Mouse (Mus musculus): ENCODE data around the gene Gm5415. TPM values are rescaled to one million over a fixed set of nuclear protein-coding genes. Genes with fewer than 3 reads are reported as not detected.
"Not testable (repeated sequence)": the region's sequence is repeated elsewhere in the genome, so short reads cannot be mapped to it uniquely, and the experiment has no call there.

The Gm5415 gene
- polyA plus RNA-seq (2016; fragmentation: Nextera tagmentation; extraction: Ambion mirVana), result not detected in 2 replicates

- H3K36me3 ChIP-seq; H3K9me3 ChIP-seq (replicated peaks); H3K9ac ChIP-seq; H3K4me1 ChIP-seq (replicated peaks); ATAC-seq (ENCODE audit: insufficient number of reproducible peaks, low FRiP score); H3K4me2 ChIP-seq; H3K27ac ChIP-seq (ENCODE audit: poor library complexity, severe bottlenecking); H3K27me3 ChIP-seq (replicated peaks); H3K4me3 ChIP-seq: not testable (repeated sequence)
- 66% methylated on average over 3 of the region's 7 CpGs for WGBS
Measured at GRCm38 (mm10) chr1:32547194-32547593, at the start of gene Gm5415. TSS of gene Gm5415 (minus strand) at chr1:32547294.

GRCm38 (mm10) chr1:32568901-32569300, 21.8 kb upstream of the Gm5415 start:
- no peaks in the 10 kb centered on the region for H3K36me3 ChIP-seq
- H3K27me3 ChIP-seq (replicated peaks), result no peaks in the 10 kb centered on the region
- no peaks in the 10 kb centered on the region; the same call in 1 of the 2 replicates for H3K9me3 ChIP-seq (replicated peaks)
- no peak overlapping the region for H3K9ac ChIP-seq
- no peak overlapping the region for H3K4me2 ChIP-seq
- H3K27ac ChIP-seq (ENCODE audit: poor library complexity, severe bottlenecking), result no peak overlapping the region
- WGBS, result 87% methylated on average over 2 of the region's 2 CpGs
- no peaks in the 10 kb centered on the region for H3K4me1 ChIP-seq (replicated peaks)
- no peak overlapping the region for H3K4me3 ChIP-seq
- ATAC-seq (ENCODE audit: insufficient number of reproducible peaks, low FRiP score), result no peak

GRCm38 (mm10) chr1:32553925-32554324, 6.8 kb upstream of the Gm5415 start:
- Histone ChIP-seq H3K4me2 (no peak overlapping the region), H3K9me3 (replicated peaks) (no peaks in the 10 kb centered on the region), H3K36me3 (no peaks in the 10 kb centered on the region), H3K9ac (no peak overlapping the region), H3K4me1 (replicated peaks) (no peaks in the 10 kb centered on the region), H3K4me3 (no peak overlapping the region), H3K27me3 (replicated peaks) (no peaks in the 10 kb centered on the region), H3K27ac (ENCODE audit: poor library complexity, severe bottlenecking) (no peak overlapping the region)
- WGBS, result 55% methylated on average over 4 of the region's 4 CpGs
- ATAC-seq (ENCODE audit: insufficient number of reproducible peaks, low FRiP score), result no peak

DNA sequence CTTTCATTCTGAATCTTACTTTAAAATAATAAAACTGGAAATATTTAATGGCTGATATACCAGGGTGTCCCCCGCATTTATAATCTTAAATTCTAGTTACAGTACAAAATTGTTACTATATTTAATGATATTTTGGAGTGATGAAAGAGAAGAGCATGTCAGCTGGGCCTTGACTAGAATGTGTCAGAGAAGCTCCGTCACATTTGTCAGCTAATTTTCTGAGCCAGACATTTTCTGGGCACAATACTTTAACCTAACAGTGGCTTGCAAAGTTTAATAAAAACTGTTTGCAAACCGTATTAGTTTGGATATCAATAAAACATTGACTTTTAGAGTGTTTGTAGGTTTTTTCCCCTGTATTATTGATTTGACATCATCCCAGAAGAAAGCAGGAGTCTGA, 6.4 kb upstream of the Gm5415 start:
- no peak overlapping the region for H3K4me3 ChIP-seq
- no peak overlapping the region for H3K27ac ChIP-seq (ENCODE audit: poor library complexity, severe bottlenecking)
- WGBS, result 83% methylated on average over 3 of the region's 3 CpGs
- ATAC-seq (ENCODE audit: insufficient number of reproducible peaks, low FRiP score), result no peak
- H3K9me3 ChIP-seq (replicated peaks), result no peaks in the 10 kb centered on the region
- H3K4me2 ChIP-seq, result no peak overlapping the region
- no peaks in the 10 kb centered on the region for H3K36me3 ChIP-seq
- no peaks in the 10 kb centered on the region for H3K4me1 ChIP-seq (replicated peaks)
- no peaks in the 10 kb centered on the region for H3K27me3 ChIP-seq (replicated peaks)
- H3K9ac ChIP-seq, result no peak overlapping the region

DNA sequence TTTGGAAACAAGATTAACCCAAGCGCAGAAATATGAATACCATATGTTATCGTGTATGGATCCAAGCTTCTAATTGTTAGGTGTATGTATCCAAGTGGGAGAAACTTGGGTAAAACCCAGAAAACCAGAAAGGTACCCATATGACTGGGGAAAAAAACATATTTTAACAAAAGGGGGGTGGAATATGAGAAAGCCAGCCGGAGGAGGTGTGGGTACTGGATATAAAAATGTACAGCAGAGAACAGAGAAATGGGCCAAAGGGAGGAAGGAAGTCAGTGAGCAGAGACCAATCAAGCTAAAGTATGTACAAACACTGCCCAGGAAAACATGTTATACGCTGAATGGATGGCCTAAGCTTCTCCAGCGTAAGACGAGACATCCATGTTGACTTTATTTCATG, 43.7 kb downstream of the Gm5415 start:
- no peak for ATAC-seq (ENCODE audit: insufficient number of reproducible peaks, low FRiP score)

More for the DNA sequence above, 43.7 kb downstream of the Gm5415 start:
- 89% methylated on average over 6 of the region's 6 CpGs for WGBS
- no peak overlapping the region for H3K9ac ChIP-seq
- no peaks in the 10 kb centered on the region for H3K4me1 ChIP-seq (replicated peaks)
- no peak overlapping the region for H3K4me2 ChIP-seq
- H3K9me3 ChIP-seq (replicated peaks), result no peaks in the 10 kb centered on the region
- H3K27me3 ChIP-seq (replicated peaks), result no peaks in the 10 kb centered on the region
- no peaks in the 10 kb centered on the region for H3K36me3 ChIP-seq
- H3K4me3 ChIP-seq, result no peak overlapping the region
- H3K27ac ChIP-seq (ENCODE audit: poor library complexity, severe bottlenecking), result no peak overlapping the region

All from heart, embryonic 12.5 days (tissue).